Mouse (Mus musculus): ENCODE results near the gene Nfatc2.
A peak's percentile ranks its signal among the peaks of the same experiment; 100 is the strongest.

The Nfatc2 gene

GRCm38 (mm10) chr2:168609653-168610248 is 8.3 kb upstream of the Nfatc2 start:
- DNase-seq (ENCODE audit: low read depth), result no peak

- DNase-seq (ENCODE audit: low read depth), result no peak
Observed at GRCm38 (mm10) chr2:168608125-168608564, 6.7 kb upstream of the Nfatc2 start.

GRCm38 (mm10) chr2:168604655-168605070 is 3.2 kb upstream of the Nfatc2 start:
- DNase-seq (ENCODE audit: low read depth), result peak; percentile 53

DNA sequence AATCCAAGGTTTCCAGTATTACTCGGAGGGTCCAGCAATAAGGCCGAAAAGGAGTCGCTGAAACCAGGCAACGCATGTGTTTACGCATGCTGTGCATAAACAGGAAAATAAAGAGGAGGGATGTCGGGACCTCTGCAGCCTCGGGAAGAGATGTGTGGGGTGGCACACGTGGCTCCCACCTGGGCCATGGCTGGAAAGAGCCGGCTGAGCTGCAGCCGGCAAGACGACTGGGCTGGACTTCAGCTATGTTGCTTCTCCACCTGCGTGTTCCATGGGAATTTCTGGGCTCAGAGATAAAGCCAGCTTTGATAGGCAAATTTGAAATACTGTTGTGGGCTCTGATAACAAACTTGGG is 907 bp upstream of the Nfatc2 start:
- no peak for DNase-seq (ENCODE audit: low read depth)

DNA sequence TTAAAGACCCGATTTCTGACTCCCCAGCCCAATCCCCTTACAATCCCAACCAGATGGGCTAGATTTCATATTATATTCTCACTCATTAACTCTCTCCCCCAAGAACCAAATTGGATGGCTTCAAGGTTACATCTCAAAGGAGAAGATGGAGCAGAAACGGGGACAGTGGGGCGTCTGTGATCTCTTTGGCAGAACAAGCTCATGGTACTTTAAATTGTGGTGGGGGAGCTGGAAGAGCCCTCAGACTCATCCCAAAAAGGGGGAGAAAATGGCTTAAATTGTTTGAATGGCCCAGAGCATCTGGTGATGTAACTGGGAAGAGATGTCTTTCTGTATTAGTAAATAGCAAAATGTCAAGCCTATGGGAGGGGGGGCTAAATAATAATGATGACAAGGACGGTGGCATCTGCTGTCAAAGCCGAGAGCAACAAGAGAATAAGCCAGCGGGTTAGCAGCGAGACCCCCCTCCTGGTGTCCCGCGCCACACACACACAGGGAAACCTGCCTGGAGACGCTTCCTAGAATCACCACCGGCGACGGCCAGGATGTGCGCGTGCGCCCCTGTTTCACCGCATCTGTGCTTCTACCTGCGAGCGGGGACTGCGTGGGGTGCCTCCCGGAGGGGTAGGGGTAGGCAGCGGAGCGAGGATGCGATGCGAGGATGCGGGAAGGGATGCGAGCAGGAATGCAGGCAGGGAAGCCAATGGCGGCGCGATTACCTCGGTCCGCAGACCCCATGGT is 537 bp downstream of the Nfatc2 start:
- no peak for DNase-seq (ENCODE audit: low read depth)

- DNase-seq (ENCODE audit: low read depth), result no peak
Observed at GRCm38 (mm10) chr2:168595693-168596092, 5.8 kb downstream of the Nfatc2 start.

- DNase-seq (ENCODE audit: low read depth), result no peak
Observed at GRCm38 (mm10) chr2:168593676-168594075, 7.8 kb downstream of the Nfatc2 start.

- DNase-seq (ENCODE audit: low read depth), result no peak
Observed at GRCm38 (mm10) chr2:168593004-168593403, 8.5 kb downstream of the Nfatc2 start.

GRCm38 (mm10) chr2:168591076-168591475 is 10.4 kb downstream of the Nfatc2 start:
- DNase-seq (ENCODE audit: low read depth), result no peak

- no peak for DNase-seq (ENCODE audit: low read depth)
Observed at GRCm38 (mm10) chr2:168590556-168590955, 10.9 kb downstream of the Nfatc2 start.

DNA sequence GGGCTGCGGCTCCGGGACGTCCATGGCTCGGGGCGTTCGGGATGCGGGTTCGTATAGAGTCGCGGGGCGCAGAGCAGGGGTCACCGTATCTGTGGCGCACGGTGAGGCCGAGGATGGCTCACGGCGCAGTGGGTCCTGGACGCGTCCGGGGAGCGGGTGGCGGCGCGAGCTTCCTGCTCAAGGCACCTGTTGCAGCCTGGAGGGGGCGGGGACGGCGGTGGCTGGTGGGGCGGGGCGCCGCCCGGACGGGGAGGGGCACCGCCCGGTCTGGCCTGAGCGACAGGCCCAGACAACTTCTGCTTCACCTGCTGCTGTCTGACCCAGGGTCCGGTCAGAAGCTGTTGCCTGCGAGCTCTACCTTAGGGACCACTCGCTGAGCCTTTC is 11.3 kb downstream of the Nfatc2 start:
- DNase-seq (ENCODE audit: low read depth), result no peak

- no peak for DNase-seq (ENCODE audit: low read depth)
Observed at GRCm38 (mm10) chr2:168589368-168590167, 11.9 kb downstream of the Nfatc2 start.

DNA sequence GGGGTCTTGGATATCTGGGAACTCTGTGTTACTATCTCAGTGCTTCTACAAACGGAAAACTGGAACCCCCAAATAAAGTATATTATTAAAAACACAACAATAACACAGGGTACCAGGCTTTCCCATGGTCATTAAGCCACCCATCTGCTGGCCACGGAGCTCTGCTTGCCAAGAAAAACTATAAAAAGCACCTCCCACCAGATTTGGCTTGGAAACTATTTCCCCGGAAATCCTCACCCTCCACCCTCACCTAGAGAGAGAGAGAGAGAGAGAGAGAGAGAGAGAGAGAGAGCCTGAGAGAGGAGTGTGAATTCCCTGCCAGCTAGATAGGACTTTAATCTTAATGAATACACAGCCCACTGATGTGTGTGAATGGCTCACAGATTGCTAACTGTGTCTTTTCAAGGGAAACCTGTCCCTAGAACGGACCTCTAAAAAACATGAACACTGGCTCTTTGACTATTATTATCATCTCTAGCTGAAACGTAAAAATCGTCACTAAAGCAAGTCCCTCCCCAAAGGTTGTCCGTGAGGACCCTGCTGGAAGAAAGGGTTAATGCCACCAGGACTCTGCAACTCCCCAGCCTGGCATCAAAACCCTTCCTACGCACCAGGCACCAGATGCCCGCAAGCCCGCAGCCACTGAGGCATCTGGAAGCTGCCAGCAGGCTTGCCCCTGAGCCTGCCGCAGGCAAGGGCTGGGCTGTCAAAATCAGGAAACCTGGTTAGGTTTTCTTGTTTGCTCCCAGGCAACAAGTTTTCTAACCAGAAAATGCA is 12.7 kb downstream of the Nfatc2 start:
- DNase-seq (ENCODE audit: low read depth), result no peak

GRCm38 (mm10) chr2:168587159-168587558 is 14.3 kb downstream of the Nfatc2 start:
- DNase-seq (ENCODE audit: low read depth), result no peak

- DNase-seq (ENCODE audit: low read depth), result no peak
Observed at GRCm38 (mm10) chr2:168586512-168586911, 14.9 kb downstream of the Nfatc2 start.

- no peak for DNase-seq (ENCODE audit: low read depth)
Observed at GRCm38 (mm10) chr2:168584857-168585256, 16.6 kb downstream of the Nfatc2 start.

DNA sequence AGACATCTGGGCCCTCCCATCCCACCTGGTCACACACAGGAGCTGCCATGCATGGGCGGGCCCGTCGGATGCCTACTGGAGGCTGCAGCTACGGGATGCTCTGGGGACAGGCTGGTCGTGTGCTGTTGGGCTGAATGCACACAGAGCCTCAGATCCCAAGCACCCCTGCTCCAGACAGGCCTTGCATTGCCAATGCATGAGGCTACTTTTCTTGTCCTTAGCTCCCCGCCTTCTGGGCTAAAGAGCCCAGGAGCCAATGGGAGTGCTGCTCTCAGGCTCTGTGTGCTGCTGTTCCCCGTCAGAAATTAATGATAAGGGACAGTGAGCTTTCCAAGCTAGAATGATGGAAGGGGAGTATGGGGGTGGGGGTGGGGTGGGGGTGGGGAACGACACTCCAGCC is 17.0 kb downstream of the Nfatc2 start:
- no peak for DNase-seq (ENCODE audit: low read depth)

GRCm38 (mm10) chr2:168583084-168583483 is 18.4 kb downstream of the Nfatc2 start:
- DNase-seq (ENCODE audit: low read depth), result no peak

DNA sequence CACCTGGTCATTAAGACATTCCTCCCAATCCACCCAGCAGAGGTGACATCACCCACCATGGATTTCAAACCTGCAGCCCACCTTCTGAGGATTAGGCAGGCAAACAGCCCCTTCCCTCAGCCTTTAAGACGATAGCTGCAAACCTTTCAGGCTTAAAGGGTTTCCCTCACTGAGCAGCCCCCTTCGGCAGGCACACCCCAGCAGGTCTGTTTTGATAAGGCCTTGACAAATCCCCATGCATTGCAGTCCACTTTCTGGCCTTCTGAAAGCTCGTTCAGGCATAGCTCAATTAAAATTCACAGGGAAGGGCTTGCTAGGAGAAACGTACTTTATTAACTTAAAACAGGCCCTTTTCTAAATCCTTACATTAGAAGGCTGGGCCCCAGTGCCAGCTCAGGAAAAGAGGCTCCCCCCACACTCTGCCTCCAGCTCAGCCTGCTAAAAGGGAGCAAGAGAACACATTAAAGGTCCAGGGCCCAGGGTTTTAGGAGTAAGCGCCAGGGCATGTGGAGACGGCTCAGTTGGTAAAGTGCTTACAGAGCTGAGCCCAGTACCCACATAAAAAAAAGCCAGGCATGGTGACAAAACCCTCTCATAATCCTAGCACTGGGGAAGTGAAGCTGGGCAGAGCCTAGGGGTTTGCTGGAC is 20.1 kb downstream of the Nfatc2 start:
- no peak for DNase-seq (ENCODE audit: low read depth)

GRCm38 (mm10) chr2:168580295-168580915 is 21.1 kb downstream of the Nfatc2 start:
- no peak for DNase-seq (ENCODE audit: low read depth)

GRCm38 (mm10) chr2:168579601-168580130 is 21.8 kb downstream of the Nfatc2 start:
- DNase-seq (ENCODE audit: low read depth), result no peak

Data from fibroblast of lung, adult 2 months (primary cell).